Mouse (Mus musculus) testis, postnatal 14 days (tissue): Measurements from ENCODE around the gene Gm20772.
"Not testable (repeated sequence)": the region's sequence is repeated elsewhere in the genome, so short reads cannot be mapped to it uniquely, and the experiment has no call there.

Source experiments
- DNase-seq: peaks from one replicate; pipeline ENCODE4 v3.0.0; 2021; ENCODE audit warnings: low spot score

Gm20772 gene

DNA sequence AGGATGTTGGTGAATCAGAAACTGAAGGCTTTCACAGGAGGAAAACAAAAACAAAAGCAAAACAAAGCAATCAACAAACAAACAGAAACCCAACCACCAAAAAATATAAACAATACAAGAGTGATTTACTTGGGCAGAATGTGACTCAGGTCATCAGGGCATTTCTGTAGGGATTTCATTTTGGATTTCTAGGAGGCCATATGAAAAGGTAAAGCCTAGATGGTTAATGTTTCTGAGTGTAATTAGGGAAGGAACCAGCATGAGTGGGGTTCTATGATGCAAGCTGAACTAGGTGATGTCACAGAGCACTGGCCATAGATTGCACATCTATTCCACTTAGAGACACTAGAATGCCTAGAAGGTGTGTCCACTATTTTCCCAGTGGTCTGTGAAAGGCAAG, at the start of gene Gm20772, which contains the start of gene Gm20831:
Gene Gm20772 (plus strand): TSS at position 301 of the 400 bp plus-strand sequence.
Gene Gm20831 (plus strand): TSS at position 301 of the 400 bp plus-strand sequence.
- not testable (repeated sequence) for DNase-seq

DNA sequence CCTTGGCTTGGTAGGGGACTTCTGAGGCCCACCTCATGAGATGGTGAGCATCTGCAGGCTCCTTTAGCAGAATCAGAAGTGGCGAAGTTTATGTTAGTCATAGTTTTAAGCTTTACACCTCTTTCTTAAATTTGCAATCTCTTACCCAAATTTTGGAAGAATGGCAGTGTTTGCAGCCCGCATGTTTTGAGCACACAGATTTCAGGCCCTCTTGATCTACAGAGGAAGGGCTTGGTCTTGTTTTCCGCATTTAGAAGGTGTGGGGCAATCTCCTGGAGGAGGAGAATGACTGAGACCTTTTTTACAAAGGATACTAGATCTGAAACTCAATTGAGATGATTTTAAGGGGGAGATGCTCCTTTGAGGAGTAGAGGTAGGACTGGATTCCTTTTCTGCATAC, 28.4 kb upstream of the Gm20772 start, which contains the start of gene Gm21904:
Gene Gm21904 (minus strand): TSS at position 101 of the 400 bp plus-strand sequence.
- not testable (repeated sequence) for DNase-seq
